Mouse (Mus musculus) kidney, postnatal 4 days (tissue): ENCODE results near the gene Frmpd2.
"Not testable (repeated sequence)": the region's sequence is repeated elsewhere in the genome, so short reads cannot be mapped to it uniquely, and the experiment has no call there.

Source experiments
- DNase-seq, 2 experiments: peaks; one replicate each; pipeline ENCODE4 v3.0.0; 2021; ENCODE audit warnings: mixed read lengths in 2 of 2

The Frmpd2 gene

GRCm38 (mm10) chr14:33471331-33471730, at the start of gene Frmpd2:
Frmpd2 (plus strand) TSS chr14:33471696.
- DNase-seq = no peak

GRCm38 (mm10) chr14:33423003-33423402, 48.5 kb upstream of the Frmpd2 start:
- DNase-seq = no peak

- DNase-seq = no peak
Measured at GRCm38 (mm10) chr14:33424124-33424523, 47.4 kb upstream of the Frmpd2 start.

GRCm38 (mm10) chr14:33432485-33432884, 39.0 kb upstream of the Frmpd2 start:
- not testable (repeated sequence) for DNase-seq

- no peak for DNase-seq
Measured at GRCm38 (mm10) chr14:33443780-33444179, 27.7 kb upstream of the Frmpd2 start.

- no peak for DNase-seq
Measured at GRCm38 (mm10) chr14:33445962-33446361, 25.5 kb upstream of the Frmpd2 start.

- no peak for DNase-seq
Measured at GRCm38 (mm10) chr14:33446561-33447023, 24.9 kb upstream of the Frmpd2 start.

GRCm38 (mm10) chr14:33447027-33447569, 24.4 kb upstream of the Frmpd2 start, which contains the start of gene Mapk8:
Mapk8 (minus strand) TSS chr14:33447158.
- DNase-seq = peak; percentile 99

GRCm38 (mm10) chr14:33448276-33448675, 23.2 kb upstream of the Frmpd2 start:
- no peak for DNase-seq

- DNase-seq = no peak
Measured at GRCm38 (mm10) chr14:33449296-33449840, 22.1 kb upstream of the Frmpd2 start.

GRCm38 (mm10) chr14:33450331-33450730, 21.2 kb upstream of the Frmpd2 start:
- no peak for DNase-seq

GRCm38 (mm10) chr14:33463658-33464057, 7.8 kb upstream of the Frmpd2 start:
- DNase-seq = no peak

GRCm38 (mm10) chr14:33467766-33468165, 3.7 kb upstream of the Frmpd2 start:
- no peak for DNase-seq

- no peak for DNase-seq
Measured at GRCm38 (mm10) chr14:33474461-33474860, 3.0 kb downstream of the Frmpd2 start.

- no peak for DNase-seq
Measured at GRCm38 (mm10) chr14:33476094-33476760, 4.7 kb downstream of the Frmpd2 start.

GRCm38 (mm10) chr14:33481991-33482390, 10.5 kb downstream of the Frmpd2 start:
- no peak for DNase-seq

GRCm38 (mm10) chr14:33487805-33488550, 16.5 kb downstream of the Frmpd2 start:
- DNase-seq = peak; percentile 64 to 75

- no peak for DNase-seq
Measured at GRCm38 (mm10) chr14:33495226-33495625, 23.7 kb downstream of the Frmpd2 start.

GRCm38 (mm10) chr14:33497418-33497817, 25.9 kb downstream of the Frmpd2 start:
- no peak for DNase-seq

GRCm38 (mm10) chr14:33498849-33499248, 27.4 kb downstream of the Frmpd2 start:
- no peak for DNase-seq

GRCm38 (mm10) chr14:33500631-33501030, 29.1 kb downstream of the Frmpd2 start:
- DNase-seq = peak; percentile 29 to 56

GRCm38 (mm10) chr14:33503311-33503710, 31.8 kb downstream of the Frmpd2 start:
- no peak for DNase-seq

GRCm38 (mm10) chr14:33506696-33507095, 35.2 kb downstream of the Frmpd2 start:
- no peak for DNase-seq
